Mouse (Mus musculus) spleen, adult 2 months (tissue): ENCODE data around the gene Pbld2. TPM values are rescaled to one million over a fixed set of nuclear protein-coding genes. Genes with fewer than 3 reads are reported as not detected.

Experiments
- DNase-seq, 2 experiments: peaks; one replicate each; pipeline versions ENCODE4 v3.0.0 to v3.0.0-alpha.2; 2012 to 2021; ENCODE audit warnings: low spot score in 2 of 2, low read depth in 1 of 2
- H3K27ac ChIP-seq: fragments of 200-500 bp; 2 replicates; pipeline ENCODE4 v1.5.1; 2012; ENCODE audit warnings: low read length, inconsistent platforms; ENCODE audit not compliant: insufficient read depth
- H3K27me3 ChIP-seq: fragments of 200-500 bp; 2 replicates; pipeline ENCODE4 v1.6.1; 2012; ENCODE audit warnings: mild to moderate bottlenecking, moderate library complexity, low read length, inconsistent platforms; ENCODE audit not compliant: control insufficient read depth, insufficient read depth
- H3K36me3 ChIP-seq: fragments of 200-500 bp; 2 replicates; pipeline ENCODE4 v1.6.1; 2012; ENCODE audit warnings: mild to moderate bottlenecking, low read length, inconsistent platforms; ENCODE audit not compliant: control insufficient read depth, insufficient read depth
- H3K4me1 ChIP-seq: fragments of 200-500 bp; 2 replicates; pipeline ENCODE4 v1.6.1; 2011; ENCODE audit warnings: inconsistent platforms; ENCODE audit not compliant: control insufficient read depth, insufficient read depth, insufficient read length
- H3K4me3 ChIP-seq: fragments of 200-500 bp; 2 replicates; pipeline ENCODE4 v1.5.1; 2011; ENCODE audit warnings: mild to moderate bottlenecking, inconsistent platforms; ENCODE audit not compliant: insufficient read depth, insufficient read length; ENCODE audit errors: extremely low read depth
- CTCF ChIP-seq: fragments of 200-500 bp; IDR thresholded peaks from 2 replicates; pipeline ENCODE4 v1.5.1; 2011; ENCODE audit warnings: mild to moderate bottlenecking, inconsistent platforms; ENCODE audit not compliant: insufficient read depth, insufficient read length, insufficient replicate concordance; ENCODE audit errors: extremely low read depth
- POLR2A ChIP-seq: fragments of 200-500 bp; IDR thresholded peaks from 2 replicates; pipeline ENCODE4 v1.6.1; 2011; ENCODE audit warnings: low read depth, low read length, inconsistent platforms
- WGBS: fragments of 180-500 bp; shearing (Covaris S2); methylation state at CpG from one replicate; pipeline ENCODE4 v1.1.7; 2018; 5-methylcytosine and 5-hydroxymethylcytosine counted together
- polyA plus RNA-seq: library from polyadenylated mRNA; depleted of rRNA; stranded (reverse); fragments of >200 nt; gene quantifications from 2 replicates; pipeline ENCODE4 v1.2.3, GENCODE M21; 2012

The Pbld2 gene
- polyA plus RNA-seq, 1 experiment = 0.74 TPM

- WGBS = 56% methylated on average over 11 of the region's 11 CpGs
- Histone ChIP-seq H3K27me3 (no peaks in the 10 kb centered on the region), H3K27ac (no peak overlapping the region), H3K36me3 (no peaks in the 10 kb centered on the region), H3K4me1 (no peaks in the 10 kb centered on the region), H3K4me3 (no peak overlapping the region)
- TF ChIP-seq POLR2A (no peak), CTCF (no peak)
- no peak for DNase-seq
These were observed 36.3 kb downstream of the Pbld2 start for GRCm38 (mm10) chr10:63060406-63060805.

GRCm38 (mm10) chr10:63061266-63061665, 37.2 kb downstream of the Pbld2 start:
- WGBS = 94% methylated on average over 12 of the region's 12 CpGs
- Histone ChIP-seq H3K27me3 (no peaks in the 10 kb centered on the region), H3K36me3 (no peaks in the 10 kb centered on the region), H3K4me3 (no peak overlapping the region), H3K4me1 (no peaks in the 10 kb centered on the region), H3K27ac (no peak overlapping the region)
- DNase-seq = no peak
- no peak for TF ChIP-seq POLR2A
- TF ChIP-seq CTCF = no peak

GRCm38 (mm10) chr10:63062696-63063095, 38.6 kb downstream of the Pbld2 start:
- Histone ChIP-seq H3K4me3 (no peak overlapping the region), H3K27me3 (no peaks in the 10 kb centered on the region), H3K36me3 (no peaks in the 10 kb centered on the region), H3K27ac (no peak overlapping the region), H3K4me1 (no peaks in the 10 kb centered on the region)
- WGBS = 90% methylated on average over 5 of the region's 5 CpGs
- no peak for TF ChIP-seq CTCF
- TF ChIP-seq POLR2A = no peak
- no peak for DNase-seq

- no peaks in the 10 kb centered on the region for H3K4me1 ChIP-seq
- no peaks in the 10 kb centered on the region for H3K36me3 ChIP-seq
- WGBS = 86% methylated on average over 7 of the region's 7 CpGs
- TF ChIP-seq POLR2A = no peak
- TF ChIP-seq CTCF = no peak
- H3K27ac ChIP-seq = no peak overlapping the region
- no peak for DNase-seq
- H3K4me3 ChIP-seq = no peak overlapping the region
- H3K27me3 ChIP-seq = no peaks in the 10 kb centered on the region
These were observed 39.2 kb downstream of the Pbld2 start for GRCm38 (mm10) chr10:63063365-63063764.

GRCm38 (mm10) chr10:63064516-63064915, 40.4 kb downstream of the Pbld2 start:
- no peak for TF ChIP-seq CTCF
- no peak for TF ChIP-seq POLR2A
- H3K27ac ChIP-seq = no peak overlapping the region
- no peaks in the 10 kb centered on the region for H3K27me3 ChIP-seq
- 88% methylated on average over 9 of the region's 9 CpGs for WGBS
- H3K4me3 ChIP-seq = no peak overlapping the region
- no peak for DNase-seq
- no peaks in the 10 kb centered on the region for H3K36me3 ChIP-seq
- no peaks in the 10 kb centered on the region for H3K4me1 ChIP-seq

- no peaks in the 10 kb centered on the region for H3K4me1 ChIP-seq
- no peak overlapping the region for H3K4me3 ChIP-seq
- H3K27ac ChIP-seq = no peak overlapping the region
- H3K36me3 ChIP-seq = no peaks in the 10 kb centered on the region
- WGBS = 81% methylated on average over 8 of the region's 8 CpGs
- no peaks in the 10 kb centered on the region for H3K27me3 ChIP-seq
- DNase-seq = no peak
- no peak for TF ChIP-seq POLR2A
- TF ChIP-seq CTCF = no peak
These were observed 41.4 kb downstream of the Pbld2 start for GRCm38 (mm10) chr10:63065561-63065960.

GRCm38 (mm10) chr10:63065988-63066387, 41.9 kb downstream of the Pbld2 start:
- no peak overlapping the region for H3K27ac ChIP-seq
- WGBS = 8% methylated on average over 5 of the region's 5 CpGs
- H3K4me3 ChIP-seq = no peak overlapping the region
- no peaks in the 10 kb centered on the region for H3K27me3 ChIP-seq
- no peaks in the 10 kb centered on the region for H3K4me1 ChIP-seq
- no peak for TF ChIP-seq POLR2A
- TF ChIP-seq CTCF = peak; percentile 79
- DNase-seq = peak; percentile 40 to 78
- no peaks in the 10 kb centered on the region for H3K36me3 ChIP-seq

GRCm38 (mm10) chr10:63086304-63086703, 62.2 kb downstream of the Pbld2 start:
- H3K27me3 ChIP-seq = no peaks in the 10 kb centered on the region
- WGBS = 74% methylated on average over 10 of the region's 10 CpGs
- H3K4me3 ChIP-seq = no peak overlapping the region
- H3K4me1 ChIP-seq = peaks cover 4% of the 10 kb centered on the region; the same call in 1 of the 2 replicates
- DNase-seq = no peak
- TF ChIP-seq CTCF = no peak
- no peak for TF ChIP-seq POLR2A
- H3K36me3 ChIP-seq = no peaks in the 10 kb centered on the region
- H3K27ac ChIP-seq = no peak overlapping the region
